Mouse (Mus musculus): ENCODE data around the gene Itgad.

Itgad gene

GRCm38 (mm10) chr7:128180126-128180525 is 25.9 kb downstream of the Itgad start:
- no peak for DNase-seq (ENCODE audit: low spot score)

GRCm38 (mm10) chr7:128180546-128180945 is 26.4 kb downstream of the Itgad start:
- no peak for DNase-seq (ENCODE audit: low spot score)

- no peak for DNase-seq (ENCODE audit: low spot score)
Observed at GRCm38 (mm10) chr7:128181691-128182090, 27.5 kb downstream of the Itgad start.

- DNase-seq (ENCODE audit: low spot score), result no peak
Observed at GRCm38 (mm10) chr7:128201607-128202006, 47.4 kb downstream of the Itgad start.

GRCm38 (mm10) chr7:128203071-128203470 is 48.9 kb downstream of the Itgad start:
- no peak for DNase-seq (ENCODE audit: low spot score)

GRCm38 (mm10) chr7:128204179-128204578 is 50.0 kb downstream of the Itgad start:
- DNase-seq (ENCODE audit: low spot score), result no peak

- no peak for DNase-seq (ENCODE audit: low spot score)
Observed at GRCm38 (mm10) chr7:128205695-128206094, 51.5 kb downstream of the Itgad start.

- DNase-seq (ENCODE audit: low spot score), result no peak
Observed at GRCm38 (mm10) chr7:128206152-128206551, 52.0 kb downstream of the Itgad start, which contains the start of gene Cox6a2. Gene Cox6a2, minus strand, starts transcription at chr7:128206387.

- DNase-seq (ENCODE audit: low spot score), result peak; percentile 78
Observed at GRCm38 (mm10) chr7:128208187-128208586, 54.0 kb downstream of the Itgad start.

GRCm38 (mm10) chr7:128209826-128210225 is 55.6 kb downstream of the Itgad start:
- DNase-seq (ENCODE audit: low spot score), result no peak

GRCm38 (mm10) chr7:128219952-128220351 is 65.8 kb downstream of the Itgad start:
- no peak for DNase-seq (ENCODE audit: low spot score)

- DNase-seq (ENCODE audit: low spot score), result no peak
Observed at GRCm38 (mm10) chr7:128220936-128221335, 66.8 kb downstream of the Itgad start.

GRCm38 (mm10) chr7:128231741-128232140 is 77.6 kb downstream of the Itgad start:
- DNase-seq (ENCODE audit: low spot score), result no peak

- no peak for DNase-seq (ENCODE audit: low spot score)
Observed at GRCm38 (mm10) chr7:128234796-128235195, 80.6 kb downstream of the Itgad start.

GRCm38 (mm10) chr7:128235481-128235880 is 81.3 kb downstream of the Itgad start:
- DNase-seq (ENCODE audit: low spot score), result no peak

GRCm38 (mm10) chr7:128236426-128236825 is 82.2 kb downstream of the Itgad start:
- no peak for DNase-seq (ENCODE audit: low spot score)

- peak; percentile 82 for DNase-seq (ENCODE audit: low spot score)
Observed at GRCm38 (mm10) chr7:128236856-128237592, 82.8 kb downstream of the Itgad start, which contains the start of gene Armc5. Gene Armc5, plus strand, starts transcription at chr7:128237342.

- no peak for DNase-seq (ENCODE audit: low spot score)
Observed at GRCm38 (mm10) chr7:128237593-128237926, 83.4 kb downstream of the Itgad start.

- DNase-seq (ENCODE audit: low spot score), result peak; percentile 100
Observed at GRCm38 (mm10) chr7:128237927-128238778, 84.0 kb downstream of the Itgad start, which contains the start of gene 9130023H24Rik. Gene 9130023H24Rik, minus strand, starts transcription at chr7:128238031.

- DNase-seq (ENCODE audit: low spot score), result peak; percentile 64
Observed at GRCm38 (mm10) chr7:128238991-128239390, 84.8 kb downstream of the Itgad start.

GRCm38 (mm10) chr7:128240131-128240784 is 86.1 kb downstream of the Itgad start:
- DNase-seq (ENCODE audit: low spot score), result no peak

GRCm38 (mm10) chr7:128242331-128242730 is 88.2 kb downstream of the Itgad start:
- DNase-seq (ENCODE audit: low spot score), result no peak

All from MN1 (cell line).